Mouse (Mus musculus) monocyte, adult 5-6 weeks (primary cell): ENCODE measurements around the gene Panx1. TPM values are rescaled to one million over a fixed set of nuclear protein-coding genes. Genes with fewer than 3 reads are reported as not detected.

Experiments
- ATAC-seq: fragments of 153-309, 156-312 bp; replicated peaks from 2 replicates; pipeline ENCODE4 v1.8.0; 2017; ENCODE audit warnings: mild to moderate bottlenecking; ENCODE audit not compliant: low TSS enrichment, insufficient number of reproducible peaks, severe bottlenecking, poor library complexity, low FRiP score
- total RNA-seq: library from RNA; stranded (forward); fragments of 200-1000, 200-491, 200-594 nt; gene quantifications from 3 replicates; pipeline ENCODE4 v1.2.3, GENCODE M21; 2017

The Panx1 gene
- 11.4 to 38.4 TPM (median 34.9 TPM) in 3 replicates for total RNA-seq

- ATAC-seq = peak; percentile 69
Observed at GRCm38 (mm10) chr9:15045084-15045669, at the start of gene Panx1. TSS of gene Panx1 (minus strand) at chr9:15045478.

- ATAC-seq = no peak
Observed at GRCm38 (mm10) chr9:15068686-15069295, 23.5 kb upstream of the Panx1 start.

- no peak for ATAC-seq
Observed at GRCm38 (mm10) chr9:15067995-15068685, 22.9 kb upstream of the Panx1 start.

- no peak for ATAC-seq
Observed at GRCm38 (mm10) chr9:15064176-15064575, 18.9 kb upstream of the Panx1 start.

GRCm38 (mm10) chr9:15060847-15061246, 15.6 kb upstream of the Panx1 start:
- ATAC-seq = no peak

- no peak for ATAC-seq
Observed at GRCm38 (mm10) chr9:15060026-15060425, 14.7 kb upstream of the Panx1 start.

- ATAC-seq = no peak
Observed at GRCm38 (mm10) chr9:15045740-15046139, 462 bp upstream of the Panx1 start.

GRCm38 (mm10) chr9:15044391-15045083, 741 bp downstream of the Panx1 start:
- peak; percentile 4; the same call in 1 of the 2 replicates for ATAC-seq

- ATAC-seq = no peak
Observed at GRCm38 (mm10) chr9:15041556-15041955, 3.7 kb downstream of the Panx1 start.

- ATAC-seq = no peak
Observed at GRCm38 (mm10) chr9:15039848-15040247, 5.4 kb downstream of the Panx1 start.

GRCm38 (mm10) chr9:15037704-15038103, 7.6 kb downstream of the Panx1 start:
- no peak for ATAC-seq

- ATAC-seq = no peak
Observed at GRCm38 (mm10) chr9:15037237-15037636, 8.0 kb downstream of the Panx1 start.

GRCm38 (mm10) chr9:15036807-15037206, 8.5 kb downstream of the Panx1 start:
- no peak for ATAC-seq

GRCm38 (mm10) chr9:15036405-15036804, 8.9 kb downstream of the Panx1 start:
- no peak for ATAC-seq

GRCm38 (mm10) chr9:15035979-15036378, 9.3 kb downstream of the Panx1 start:
- no peak for ATAC-seq

GRCm38 (mm10) chr9:15034546-15035273, 10.6 kb downstream of the Panx1 start:
- ATAC-seq = 0 out of 2 replicates have a peak, but pooled peaks have one; percentile 16

- ATAC-seq = no peak
Observed at GRCm38 (mm10) chr9:15033568-15034160, 11.6 kb downstream of the Panx1 start.

- no peak for ATAC-seq
Observed at GRCm38 (mm10) chr9:15032797-15033196, 12.5 kb downstream of the Panx1 start.
